Mouse (Mus musculus) neutrophil, adult 5-6 weeks (primary cell): ENCODE measurements at regions not wholly inside any gene's neighbourhood (a gene's known extent, or its start where the extent isn't known, plus 50 kb on each side); places are given as distances from the start of the nearest gene placed in this dataset.

Experiments
- ATAC-seq: fragments of 151-379, 151-347 bp; 2 replicates; pipeline ENCODE4 v1.8.0; 2017; ENCODE audit warnings: mild to moderate bottlenecking, moderate TSS enrichment; ENCODE audit not compliant: insufficient number of reproducible peaks, poor library complexity, low FRiP score, severe bottlenecking; ENCODE audit errors: extremely low read depth

- no peak for ATAC-seq
Observed at GRCm38 (mm10) chr8:30797341-30797740, 2631.2 kb upstream of the 5930422O12Rik start.

DNA sequence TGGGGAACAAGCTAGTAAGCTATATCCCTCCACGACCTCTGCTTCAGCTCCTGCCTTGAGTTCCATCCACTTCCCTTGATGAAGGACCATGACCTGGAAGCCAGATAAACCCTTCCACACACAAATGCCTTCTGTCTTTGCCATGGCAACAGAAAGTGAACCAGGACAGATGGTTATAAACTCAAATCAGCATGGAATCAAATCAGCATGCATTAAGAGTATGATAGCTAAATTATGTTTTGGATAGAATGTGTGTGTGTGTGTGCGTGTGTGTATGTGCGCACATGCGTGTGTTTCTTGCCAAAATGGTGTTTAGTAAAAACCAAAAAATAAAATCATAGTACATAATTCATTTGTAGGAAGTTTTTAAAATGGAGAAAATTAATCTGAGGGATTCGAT, 2611.5 kb upstream of the 5930422O12Rik start:
- ATAC-seq: no peak

DNA sequence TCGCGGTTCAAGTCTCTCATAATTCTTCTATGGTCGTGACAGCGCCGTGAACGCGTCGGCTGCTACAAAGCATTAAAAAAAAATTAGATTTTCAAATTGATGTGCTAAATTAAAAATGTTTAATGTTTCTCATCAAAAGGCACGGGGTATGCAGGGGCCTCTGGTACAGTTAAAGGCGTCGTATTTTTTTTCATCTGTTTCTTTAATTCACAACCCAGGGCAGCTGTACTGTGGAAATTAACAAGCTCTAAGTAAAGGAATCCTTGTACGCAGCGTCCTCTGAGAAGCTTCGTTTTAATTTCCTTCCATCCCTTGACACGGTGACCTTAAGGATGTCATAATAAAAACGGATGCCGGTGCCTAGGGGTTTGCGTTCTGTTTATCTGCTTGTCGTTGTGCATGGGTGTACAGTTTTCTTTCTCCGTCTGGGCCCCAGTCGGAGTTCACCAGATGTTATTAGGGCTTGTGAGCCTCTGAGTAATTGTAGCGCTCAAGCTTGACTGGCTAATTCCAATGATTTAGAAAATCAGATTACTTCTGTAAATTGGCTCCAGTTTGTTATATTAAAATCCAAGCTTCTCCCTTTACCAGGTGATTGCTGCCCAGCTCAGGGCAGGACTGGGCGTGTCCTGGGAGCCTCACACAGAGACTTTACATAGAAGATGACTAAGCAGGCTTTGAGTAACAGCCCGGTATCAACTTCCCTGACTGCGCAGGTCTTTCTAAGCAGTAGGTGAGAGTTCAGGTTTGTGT, 2605.5 kb upstream of the 5930422O12Rik start:
- no peak for ATAC-seq

DNA sequence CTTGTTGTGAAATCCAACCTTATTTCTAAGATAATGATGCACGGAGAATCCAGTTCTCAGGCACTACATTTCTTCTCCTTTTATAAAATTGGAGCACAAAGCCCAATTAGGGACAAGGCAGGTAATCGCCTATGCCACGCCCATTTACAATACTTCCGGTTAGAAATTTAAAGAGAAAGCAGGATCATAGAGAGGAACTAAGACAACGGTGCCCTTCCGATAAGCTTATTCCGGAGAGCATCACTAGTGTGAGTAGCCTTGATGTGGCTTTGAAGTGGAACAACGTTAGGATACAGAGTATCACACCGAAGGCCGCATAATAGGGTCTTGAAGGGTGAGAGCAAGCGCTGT, 2604.9 kb upstream of the 5930422O12Rik start:
- no peak for ATAC-seq

DNA sequence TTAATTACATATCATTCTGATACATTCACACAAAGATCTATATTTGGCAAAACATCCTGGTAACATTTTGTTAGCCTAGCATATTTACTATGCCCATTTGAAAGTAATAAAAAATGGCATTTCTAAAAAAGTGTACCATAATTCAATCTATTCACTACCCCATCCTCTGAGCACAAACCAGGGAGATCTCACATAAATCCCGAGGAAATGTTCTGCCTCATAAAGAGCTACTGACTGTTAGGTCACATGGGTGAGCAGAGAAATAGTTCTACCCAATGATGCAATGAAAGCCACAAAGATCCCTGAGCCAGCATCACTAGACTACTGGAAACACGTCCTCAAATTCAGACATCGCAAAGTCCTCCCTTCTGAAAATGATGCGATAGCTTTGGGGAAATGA, 2602.5 kb upstream of the 5930422O12Rik start:
- ATAC-seq: no peak

GRCm38 (mm10) chr8:30838056-30838455, 2590.5 kb upstream of the 5930422O12Rik start:
- ATAC-seq: no peak

DNA sequence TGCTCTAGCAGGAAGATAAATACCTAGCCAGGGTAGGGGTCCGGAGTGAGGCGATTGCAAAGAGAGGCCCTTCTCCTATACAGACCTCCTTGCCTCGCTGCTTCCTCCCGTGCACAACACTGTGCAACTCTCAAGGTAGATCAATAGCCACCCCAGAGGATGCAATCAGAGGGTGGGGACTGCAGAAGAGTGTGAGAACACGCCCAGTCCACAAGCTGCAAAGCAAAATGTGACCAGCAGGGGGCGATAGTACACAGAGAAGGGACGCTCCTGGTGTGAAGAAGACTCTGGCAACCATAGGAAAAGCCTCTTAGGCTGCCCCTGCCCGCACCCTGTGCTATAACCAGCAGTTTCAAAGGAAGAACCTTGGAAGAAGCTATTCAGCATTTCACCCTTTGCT, 2588.4 kb upstream of the 5930422O12Rik start:
- no peak for ATAC-seq

GRCm38 (mm10) chr8:30863017-30863416, 2565.5 kb upstream of the 5930422O12Rik start:
- no peak for ATAC-seq

- ATAC-seq: no peak
Observed at GRCm38 (mm10) chr8:30906044-30906695, 2522.3 kb upstream of the 5930422O12Rik start.

GRCm38 (mm10) chr8:30913664-30914063, 2514.8 kb upstream of the 5930422O12Rik start:
- no peak for ATAC-seq

- ATAC-seq: no peak
Observed at GRCm38 (mm10) chr8:30915127-30915526, 2513.4 kb upstream of the 5930422O12Rik start.

DNA sequence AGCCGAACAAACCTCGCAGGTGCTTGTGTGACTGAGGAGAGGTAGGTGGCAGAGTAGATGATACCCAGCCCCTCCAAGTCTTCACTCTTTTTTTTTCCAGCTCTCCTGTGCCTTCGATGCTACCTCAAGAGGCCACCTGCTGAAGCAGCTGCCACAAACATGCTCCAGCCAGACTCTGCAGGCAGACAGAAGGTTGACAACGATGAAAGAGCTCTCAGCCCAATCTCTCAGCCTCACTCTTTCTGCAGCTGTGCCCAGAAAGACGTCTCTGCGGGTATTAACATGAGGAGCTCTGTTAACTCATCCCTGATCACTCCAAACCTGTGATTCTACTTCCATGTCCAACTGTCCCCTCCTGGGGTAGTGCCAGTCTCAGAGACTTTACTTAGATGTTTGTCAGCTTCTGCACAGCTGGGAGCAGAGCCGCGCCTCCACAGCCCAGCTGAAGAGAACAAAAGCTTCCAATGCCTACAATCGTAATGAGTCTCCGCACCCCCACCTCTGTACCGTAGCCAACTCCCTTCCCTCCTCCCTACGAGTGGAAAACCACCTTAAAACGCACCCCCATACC, 2512.8 kb upstream of the 5930422O12Rik start:
- no peak for ATAC-seq

GRCm38 (mm10) chr8:30916184-30916751, 2512.2 kb upstream of the 5930422O12Rik start:
- no peak for ATAC-seq

- no peak for ATAC-seq
Observed at GRCm38 (mm10) chr8:30921451-30921850, 2507.1 kb upstream of the 5930422O12Rik start.

DNA sequence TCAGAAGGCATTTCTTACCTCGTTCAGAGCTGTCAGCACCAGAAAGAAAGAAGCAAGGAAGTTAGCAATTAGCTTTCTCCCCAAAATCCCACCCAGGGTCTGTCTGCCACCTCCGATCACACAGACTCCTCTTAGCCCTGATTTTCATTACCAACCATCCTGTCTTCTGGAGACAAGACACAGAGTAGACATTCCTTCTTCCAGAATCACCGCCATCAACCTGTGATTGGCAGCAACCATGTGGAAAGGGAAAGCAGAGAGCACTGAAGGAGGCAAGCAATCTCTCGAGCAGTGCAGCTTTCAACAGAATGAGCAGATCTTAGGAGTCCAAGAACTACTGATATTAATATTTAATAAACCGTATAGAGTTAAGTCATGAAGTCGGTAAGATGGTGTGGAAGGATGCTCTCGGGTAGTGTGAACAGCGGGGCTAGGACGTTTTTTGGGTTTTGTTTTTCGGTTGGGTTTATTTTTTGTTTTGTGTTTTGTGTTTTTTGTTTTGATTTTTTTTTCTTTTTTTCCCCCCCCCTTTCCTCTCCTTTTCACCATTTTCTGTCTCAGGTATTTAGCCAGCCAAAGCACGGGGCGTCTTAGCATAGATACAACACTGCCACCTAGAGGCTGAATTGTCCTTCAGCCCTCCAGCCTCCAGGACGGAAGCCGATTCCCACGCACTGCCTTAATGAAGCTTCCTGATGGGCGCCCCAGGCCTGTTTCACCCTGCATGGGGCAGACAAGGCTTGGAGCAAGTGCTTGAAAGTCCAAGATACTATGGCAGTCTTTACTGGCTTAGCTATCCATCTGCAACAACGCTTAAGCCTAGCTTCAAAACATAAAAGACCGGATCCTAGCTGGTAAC, 2505.0 kb upstream of the 5930422O12Rik start:
- ATAC-seq: no peak

DNA sequence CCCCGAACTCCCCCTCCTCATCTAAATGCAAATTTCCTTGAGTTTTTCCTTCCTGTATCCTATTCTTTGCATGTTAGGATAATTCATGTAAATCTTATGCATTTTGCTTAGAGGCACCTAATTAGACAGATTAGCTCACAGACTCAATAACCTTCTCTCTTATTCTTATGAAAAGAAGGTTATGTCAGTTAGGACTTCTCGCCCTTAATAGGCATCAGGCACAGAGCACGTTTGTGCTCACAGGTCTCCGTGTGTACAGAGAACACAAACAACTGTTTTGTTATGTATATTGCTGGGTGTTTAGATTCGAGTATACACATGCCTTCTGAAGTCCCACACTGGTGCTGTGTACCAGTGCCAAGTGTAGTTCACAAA, 2504.4 kb upstream of the 5930422O12Rik start:
- ATAC-seq: no peak

DNA sequence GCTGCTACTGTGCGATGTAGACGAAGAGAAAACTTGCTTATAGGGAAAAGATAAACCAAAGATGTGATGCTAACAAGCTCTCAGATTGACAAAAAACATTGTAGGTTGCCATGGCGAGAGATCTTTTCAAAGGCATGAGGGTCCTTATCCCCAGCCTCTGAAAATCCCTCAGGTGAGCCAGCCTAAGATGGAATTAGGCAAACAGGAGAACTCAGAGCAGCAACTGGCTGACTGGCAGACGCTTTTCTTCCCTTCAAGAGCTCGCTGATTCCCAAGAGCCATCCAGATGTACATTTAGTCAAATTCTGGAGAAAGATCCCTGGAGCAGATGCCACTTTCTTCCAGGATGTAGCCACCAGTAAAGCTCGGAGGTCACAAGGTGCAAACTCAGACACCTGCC, 2503.9 kb upstream of the 5930422O12Rik start:
- ATAC-seq: no peak

DNA sequence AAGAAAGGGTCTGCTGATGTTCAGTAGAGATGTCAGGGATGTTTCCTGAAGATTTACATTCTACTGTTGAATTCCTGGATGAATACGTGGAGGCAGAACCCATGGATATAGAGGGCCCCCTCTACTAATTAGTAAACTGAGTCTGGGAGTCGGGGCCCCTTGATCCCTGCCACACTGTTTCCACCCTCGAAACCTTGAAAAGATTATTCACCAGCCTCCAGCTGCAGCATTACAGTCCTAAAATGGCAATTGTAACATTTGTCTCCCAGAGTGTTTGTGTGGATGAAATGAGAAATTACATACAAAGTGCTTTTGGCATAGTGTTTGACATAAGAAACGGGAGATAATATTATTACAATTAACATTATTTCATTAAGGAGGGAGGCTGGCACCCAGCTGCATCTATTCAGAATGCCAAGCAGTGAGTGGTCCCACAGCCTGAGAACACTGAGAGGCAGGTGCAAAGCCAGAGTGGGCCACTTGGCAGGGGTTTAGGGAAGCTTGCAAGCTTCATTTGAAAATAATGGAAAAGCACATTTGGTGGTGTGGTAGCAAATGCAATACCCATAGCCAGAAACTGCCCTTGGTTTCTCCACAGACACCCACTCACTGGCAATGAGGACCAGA, 2490.9 kb upstream of the 5930422O12Rik start:
- no peak for ATAC-seq

DNA sequence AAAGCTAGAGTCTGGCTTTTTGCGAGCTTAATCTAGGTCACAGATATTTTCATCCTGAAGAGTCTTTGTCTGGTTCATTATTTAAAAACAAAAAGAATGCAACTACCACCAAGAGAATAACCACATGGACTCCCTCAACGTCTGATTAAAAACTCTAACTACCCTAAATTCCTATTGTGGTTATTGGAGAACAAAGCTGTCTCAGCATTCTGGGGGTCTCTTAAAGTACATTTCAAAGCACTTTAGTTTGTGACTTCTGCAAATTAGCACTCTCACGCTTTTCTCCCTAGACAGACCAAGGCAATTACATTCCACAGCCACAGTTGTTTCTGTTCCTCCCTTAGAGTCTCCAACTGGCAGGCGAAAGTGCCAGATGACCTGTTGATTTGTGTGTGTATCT, 2487.6 kb upstream of the 5930422O12Rik start:
- no peak for ATAC-seq
